Mouse (Mus musculus) left cerebral cortex, postnatal 10 days (tissue): ENCODE measurements at regions not wholly inside any gene's neighbourhood (a gene's known extent, or its start where the extent isn't known, plus 50 kb on each side); places are given as distances from the start of the nearest gene placed in this dataset.

Source experiments
- DNase-seq, 2 experiments: peaks; one replicate each; pipeline ENCODE4 v3.0.0; 2021 to 2022; ENCODE audit warnings: low spot score in 2 of 2, mixed read lengths in 1 of 2; ENCODE audit errors: extremely low spot score in 1 of 2
- intact Hi-C: fragments of 180-260 bp; cut with DNase I; formaldehyde crosslinking; loops from one replicate; pipeline ENCODE4 v1.15.1; 2025

- DNase-seq, result no peak
- intact Hi-C loops, result no loop called here
These were observed 243.0 kb downstream of the Stim2 start for GRCm38 (mm10) chr5:54241169-54241917.

GRCm38 (mm10) chr5:54242126-54242525, 243.8 kb downstream of the Stim2 start:
- intact Hi-C loops, result no loop called here
- no peak for DNase-seq

- DNase-seq, result no peak
- intact Hi-C loops, result no loop called here
These were observed 253.7 kb downstream of the Stim2 start for GRCm38 (mm10) chr5:54252038-54252437.

- intact Hi-C loops, result no loop called here
- no peak for DNase-seq
These were observed 255.7 kb downstream of the Stim2 start for GRCm38 (mm10) chr5:54254005-54254404.

- intact Hi-C loops, result no loop called here
- DNase-seq, result peak; percentile 29 to 30
These were observed 259.9 kb downstream of the Stim2 start for GRCm38 (mm10) chr5:54258087-54258733.

- intact Hi-C loops, result no loop called here
- DNase-seq, result peak in 1 of 2 experiments; percentile 23
These were observed 266.7 kb downstream of the Stim2 start for GRCm38 (mm10) chr5:54264867-54265434.

GRCm38 (mm10) chr5:54267905-54268590, 269.7 kb downstream of the Stim2 start:
- no peak for DNase-seq
- intact Hi-C loops, result no loop called here

- no peak for DNase-seq
- intact Hi-C loops, result no loop called here
These were observed 281.1 kb downstream of the Stim2 start for GRCm38 (mm10) chr5:54279357-54279756.

- intact Hi-C loops, result no loop called here
- no peak for DNase-seq
These were observed 282.4 kb downstream of the Stim2 start for GRCm38 (mm10) chr5:54280670-54281069.

- no peak for DNase-seq
- intact Hi-C loops, result no loop called here
These were observed 282.8 kb downstream of the Stim2 start for GRCm38 (mm10) chr5:54281121-54281520.

GRCm38 (mm10) chr5:54290372-54291080, 292.2 kb downstream of the Stim2 start:
- no peak for DNase-seq
- intact Hi-C loops, result no loop called here

GRCm38 (mm10) chr5:54291940-54292339, 293.6 kb downstream of the Stim2 start:
- DNase-seq, result no peak
- intact Hi-C loops, result no loop called here

GRCm38 (mm10) chr5:54313660-54314279, 315.5 kb downstream of the Stim2 start:
- intact Hi-C loops, result no loop called here
- DNase-seq, result no peak

GRCm38 (mm10) chr5:54330415-54330814, 332.1 kb downstream of the Stim2 start:
- no peak for DNase-seq
- intact Hi-C loops, result no loop called here

- peak in 1 of 2 experiments; percentile 2 for DNase-seq
- intact Hi-C loops, result no loop called here
These were observed 344.7 kb downstream of the Stim2 start for GRCm38 (mm10) chr5:54342976-54343375.

- intact Hi-C loops, result no loop called here
- DNase-seq, result no peak
These were observed 345.1 kb downstream of the Stim2 start for GRCm38 (mm10) chr5:54343432-54343831.

GRCm38 (mm10) chr5:54348820-54349596, 350.7 kb downstream of the Stim2 start:
- intact Hi-C loops, result no loop called here
- no peak for DNase-seq

GRCm38 (mm10) chr5:54349775-54350332, 351.6 kb downstream of the Stim2 start:
- DNase-seq, result no peak
- intact Hi-C loops, result no loop called here
